Mouse (Mus musculus): ENCODE data around the gene Mpv17l2. TPM values are rescaled to one million over a fixed set of nuclear protein-coding genes. Genes with fewer than 3 reads are reported as not detected.

The Mpv17l2 gene
- polyA plus RNA-seq, 1 experiment from 2014 or later: 46.1 TPM

DNA sequence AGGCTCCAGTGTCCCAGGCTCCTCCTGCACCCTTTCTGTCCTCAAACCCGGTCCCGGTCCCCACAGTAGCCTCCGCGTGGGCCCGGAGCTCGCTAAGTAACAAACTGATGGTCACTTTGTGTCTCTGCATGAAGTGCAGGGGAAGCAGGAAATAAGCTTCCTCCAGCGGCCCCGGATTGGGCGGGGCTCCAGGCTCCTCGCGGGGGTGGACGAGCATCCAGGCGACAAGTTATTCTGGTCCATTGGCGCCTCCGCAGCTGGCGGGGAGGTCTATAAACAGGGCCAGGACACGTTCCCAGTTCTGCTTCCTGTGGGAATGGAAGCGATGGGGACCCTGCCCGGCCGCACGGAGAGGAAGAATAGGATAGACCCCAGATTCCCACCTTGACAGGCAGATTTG, 7.6 kb downstream of the Mpv17l2 start:
- peak overlapping the region; percentile 26 for H3K9ac ChIP-seq
- peaks cover 11% of the 10 kb centered on the region for H3K27me3 ChIP-seq
- 7% methylated on average over 21 of the region's 21 CpGs for WGBS

DNA sequence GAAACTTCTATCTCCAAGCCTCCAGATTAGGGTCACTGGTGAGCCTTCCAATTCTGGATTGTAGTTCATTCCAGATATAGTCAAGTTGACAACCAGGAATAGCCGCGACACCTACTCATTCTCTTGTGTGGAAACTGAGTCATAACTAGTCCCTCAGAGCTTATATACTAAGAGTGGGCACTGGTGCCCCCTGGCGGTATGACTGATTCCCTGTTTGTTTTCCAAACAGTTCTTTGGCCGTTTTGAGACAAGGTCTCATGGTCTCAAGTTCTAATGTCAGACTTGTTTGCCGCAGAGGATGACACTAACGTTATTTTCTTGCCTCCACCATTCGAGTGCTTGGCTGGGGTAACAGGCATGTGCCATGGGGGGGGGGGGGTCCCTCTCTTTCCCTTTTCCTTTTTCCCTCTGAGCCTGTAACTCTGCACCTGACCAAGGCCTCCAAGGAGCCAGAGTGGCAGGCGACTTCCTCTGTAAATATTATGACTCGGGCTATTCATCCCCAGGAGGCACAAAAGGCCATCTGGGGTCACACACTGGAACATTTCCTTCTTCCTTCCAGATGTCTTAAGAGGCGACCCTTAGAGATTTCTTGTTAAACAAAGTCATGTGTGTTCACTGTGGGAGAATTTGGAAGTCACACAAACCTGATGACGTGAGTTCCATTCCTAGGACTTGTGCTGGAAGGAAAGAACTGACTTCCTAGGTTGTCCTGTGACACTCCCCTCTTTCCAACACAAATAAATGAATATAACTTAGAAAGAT, 8.6 kb downstream of the Mpv17l2 start:
- 0 out of 2 replicates have a peak overlapping the region, but pooled peaks have one; percentile 26 for H3K9ac ChIP-seq
- ATAC-seq (replicated peaks; ENCODE audit: low FRiP score): no peak
- H3K36me3 ChIP-seq: peaks cover 14% of the 10 kb centered on the region
- peaks cover 41% of the 10 kb centered on the region for H3K4me1 ChIP-seq
- H3K4me2 ChIP-seq: peak overlapping the region; percentile 54
- no peaks in the 10 kb centered on the region for H3K9me3 ChIP-seq (replicated peaks)
- WGBS: 28% methylated on average over 11 of the region's 11 CpGs
- H3K27me3 ChIP-seq: peaks cover 20% of the 10 kb centered on the region
- H3K27ac ChIP-seq: peak overlapping the region; percentile 87
- no peak overlapping the region for H3K4me3 ChIP-seq (replicated peaks)

More for the DNA sequence above, 7.6 kb downstream of the Mpv17l2 start:
- Histone ChIP-seq H3K9me3 (replicated peaks) (no peaks in the 10 kb centered on the region), H3K36me3 (peaks cover 24% of the 10 kb centered on the region), H3K4me1 (peaks cover 50% of the 10 kb centered on the region), H3K4me2 (peak overlapping the region; percentile 54), H3K4me3 (replicated peaks) (peak overlapping the region; percentile 26), H3K27ac (peak overlapping the region; percentile 87)
- ATAC-seq (replicated peaks; ENCODE audit: low FRiP score): no peak

DNA sequence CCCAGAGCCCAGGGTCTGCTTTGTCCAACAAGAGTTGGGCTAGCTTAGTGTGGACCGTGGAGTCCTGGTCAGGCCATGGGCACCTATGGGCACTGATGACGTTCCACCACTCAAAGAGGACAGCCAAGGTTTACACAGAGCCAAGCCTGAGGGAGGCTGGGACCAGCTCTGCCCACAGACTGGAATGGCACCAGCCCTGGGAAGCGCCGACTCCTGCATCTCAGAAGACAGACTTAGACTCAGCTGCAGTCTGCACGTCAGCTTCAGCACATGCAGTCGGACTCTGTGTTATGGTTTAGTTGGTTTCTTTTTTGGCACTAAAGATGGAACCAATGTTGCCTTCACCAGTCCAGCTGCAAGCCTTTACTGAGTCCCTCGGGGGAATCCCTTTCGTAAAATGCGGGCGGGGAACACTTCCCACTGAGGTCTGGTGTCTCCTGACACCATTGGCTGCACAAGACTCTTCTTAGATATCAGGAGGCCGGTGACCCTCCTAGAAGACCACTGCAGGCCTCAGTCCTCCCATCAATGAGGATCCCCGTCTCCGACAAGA, 10.5 kb downstream of the Mpv17l2 start:
- peaks cover 47% of the 10 kb centered on the region for H3K4me1 ChIP-seq
- H3K4me3 ChIP-seq (replicated peaks): no peak overlapping the region
- H3K27ac ChIP-seq: no peak overlapping the region
- H3K9ac ChIP-seq: no peak overlapping the region
- no peaks in the 10 kb centered on the region for H3K36me3 ChIP-seq
- no peak for ATAC-seq (replicated peaks; ENCODE audit: low FRiP score)
- no peaks in the 10 kb centered on the region for H3K9me3 ChIP-seq (replicated peaks)
- no peak overlapping the region for H3K4me2 ChIP-seq
- 78% methylated on average over 13 of the region's 13 CpGs for whole genome bisulfite sequencing
- H3K27me3 ChIP-seq: peaks cover 40% of the 10 kb centered on the region

DNA sequence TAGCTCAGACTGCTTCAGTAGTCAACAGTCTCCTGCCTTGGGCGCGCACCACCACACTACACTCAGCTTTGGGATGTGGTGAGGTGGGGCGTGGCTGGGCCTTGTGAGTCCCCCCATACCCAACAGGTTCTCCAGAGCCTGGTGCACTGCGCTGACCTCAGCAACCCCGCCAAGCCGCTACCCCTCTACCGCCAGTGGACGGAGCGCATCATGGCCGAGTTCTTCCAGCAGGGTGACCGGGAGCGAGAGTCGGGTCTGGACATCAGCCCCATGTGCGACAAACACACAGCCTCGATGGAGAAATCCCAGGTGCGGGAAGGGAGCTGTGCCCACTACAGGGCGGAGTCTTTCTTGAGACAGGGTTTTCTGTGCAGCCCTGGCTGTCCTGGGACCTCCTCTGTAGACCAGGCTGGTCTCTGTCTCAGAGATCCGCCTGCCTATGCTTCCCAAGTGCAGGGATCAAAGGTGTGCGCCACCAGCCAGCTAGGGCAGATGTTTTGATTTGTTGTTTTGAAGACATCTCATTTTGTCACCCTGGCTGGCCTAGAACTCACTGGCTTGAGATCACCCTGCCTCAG, 11.6 kb downstream of the Mpv17l2 start:
- no peaks in the 10 kb centered on the region for H3K9me3 ChIP-seq (replicated peaks)
- H3K9ac ChIP-seq: no peak overlapping the region
- no peaks in the 10 kb centered on the region for H3K36me3 ChIP-seq
- H3K4me2 ChIP-seq: no peak overlapping the region
- H3K4me3 ChIP-seq (replicated peaks): no peak overlapping the region
- peaks cover 50% of the 10 kb centered on the region for H3K27me3 ChIP-seq
- no peak overlapping the region for H3K27ac ChIP-seq
- ATAC-seq (replicated peaks; ENCODE audit: low FRiP score): no peak
- 83% methylated on average over 19 of the region's 19 CpGs for WGBS
- H3K4me1 ChIP-seq: peaks cover 51% of the 10 kb centered on the region

DNA sequence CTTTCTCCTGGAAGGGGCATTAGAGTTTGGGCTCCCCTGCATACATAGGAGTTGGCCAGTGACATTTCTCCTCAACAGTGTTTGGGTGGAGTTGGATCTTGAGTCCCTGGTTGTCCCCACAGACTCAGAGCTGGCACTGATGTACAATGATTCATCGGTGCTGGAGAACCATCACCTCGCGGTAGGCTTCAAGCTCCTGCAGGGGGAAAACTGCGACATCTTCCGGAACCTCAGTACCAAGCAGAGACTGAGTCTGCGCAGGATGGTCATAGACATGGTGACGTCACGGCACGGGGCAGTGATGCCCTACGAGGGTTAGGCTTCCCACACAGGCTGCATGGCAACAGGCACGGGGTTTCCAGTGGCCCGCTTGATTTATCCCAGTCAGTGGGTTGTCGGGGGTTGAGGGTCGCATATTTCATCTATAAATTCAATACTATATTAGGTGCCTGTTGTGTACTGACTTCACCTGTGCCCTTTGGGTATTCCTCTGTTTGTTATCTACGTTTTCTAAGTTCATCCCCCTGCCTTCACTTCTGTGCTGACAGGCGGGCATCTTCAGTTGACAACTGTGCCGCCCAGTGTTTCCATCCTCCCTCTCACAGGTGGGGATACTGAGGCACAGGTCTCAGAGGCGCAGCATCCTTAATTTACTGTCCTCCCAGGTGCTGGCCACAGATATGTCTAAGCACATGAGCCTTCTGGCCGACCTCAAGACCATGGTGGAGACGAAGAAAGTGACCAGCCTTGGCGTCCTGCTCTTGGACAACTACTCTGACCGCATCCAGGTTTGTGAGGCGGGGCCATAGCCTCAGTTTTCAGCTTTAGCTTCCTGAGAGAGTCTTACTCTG, 12.3 kb downstream of the Mpv17l2 start:
- 87% methylated on average over 23 of the region's 23 CpGs for WGBS

DNA sequence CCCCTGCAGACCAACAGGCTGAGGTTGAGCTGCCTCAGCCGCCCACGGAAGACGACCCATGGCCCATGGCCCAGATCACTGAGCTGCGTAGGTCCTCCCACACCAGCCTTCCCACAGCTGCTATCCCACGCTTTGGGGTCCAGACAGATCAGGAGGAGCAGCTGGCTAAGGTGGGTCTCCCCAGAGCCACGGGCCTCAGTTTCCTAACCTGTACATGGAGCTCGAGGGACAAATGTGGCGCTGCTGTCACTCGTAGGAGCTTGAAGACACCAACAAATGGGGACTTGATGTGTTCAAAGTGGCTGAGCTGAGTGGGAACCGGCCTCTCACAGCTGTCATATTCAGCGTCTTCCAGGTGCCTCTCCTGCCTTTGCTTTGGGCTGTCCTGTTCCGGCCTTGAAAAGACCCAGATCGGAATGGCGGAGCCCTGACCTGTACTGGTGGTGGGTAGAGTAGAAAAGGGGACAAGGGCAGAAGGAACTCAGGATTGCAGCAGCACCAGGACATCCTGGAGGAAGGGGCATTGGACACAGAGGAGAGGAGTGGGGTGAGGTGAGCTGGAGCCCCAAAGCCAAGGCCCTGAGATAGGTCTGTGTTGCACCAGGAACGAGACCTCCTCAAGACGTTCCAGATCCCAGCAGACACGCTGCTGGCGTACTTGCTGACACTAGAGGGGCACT, 13.4 kb downstream of the Mpv17l2 start:
- H3K4me3 ChIP-seq (replicated peaks): no peak overlapping the region
- WGBS: 70% methylated on average over 18 of the region's 18 CpGs
- H3K27me3 ChIP-seq: peaks cover 69% of the 10 kb centered on the region
- H3K4me1 ChIP-seq: peaks cover 51% of the 10 kb centered on the region
- no peak overlapping the region for H3K9ac ChIP-seq
- H3K4me2 ChIP-seq: no peak overlapping the region
- no peaks in the 10 kb centered on the region for H3K9me3 ChIP-seq (replicated peaks)
- no peak for ATAC-seq (replicated peaks; ENCODE audit: low FRiP score)
- no peaks in the 10 kb centered on the region for H3K36me3 ChIP-seq
- no peak overlapping the region for H3K27ac ChIP-seq

More for the DNA sequence above, 12.3 kb downstream of the Mpv17l2 start:
- H3K4me2 ChIP-seq: no peak overlapping the region
- H3K27me3 ChIP-seq: peaks cover 57% of the 10 kb centered on the region
- no peak overlapping the region for H3K27ac ChIP-seq
- no peak overlapping the region for H3K4me3 ChIP-seq (replicated peaks)
- H3K9ac ChIP-seq: no peak overlapping the region
- H3K9me3 ChIP-seq (replicated peaks): no peaks in the 10 kb centered on the region
- ATAC-seq (replicated peaks; ENCODE audit: low FRiP score): no peak
- peaks cover 51% of the 10 kb centered on the region for H3K4me1 ChIP-seq
- no peaks in the 10 kb centered on the region for H3K36me3 ChIP-seq

DNA sequence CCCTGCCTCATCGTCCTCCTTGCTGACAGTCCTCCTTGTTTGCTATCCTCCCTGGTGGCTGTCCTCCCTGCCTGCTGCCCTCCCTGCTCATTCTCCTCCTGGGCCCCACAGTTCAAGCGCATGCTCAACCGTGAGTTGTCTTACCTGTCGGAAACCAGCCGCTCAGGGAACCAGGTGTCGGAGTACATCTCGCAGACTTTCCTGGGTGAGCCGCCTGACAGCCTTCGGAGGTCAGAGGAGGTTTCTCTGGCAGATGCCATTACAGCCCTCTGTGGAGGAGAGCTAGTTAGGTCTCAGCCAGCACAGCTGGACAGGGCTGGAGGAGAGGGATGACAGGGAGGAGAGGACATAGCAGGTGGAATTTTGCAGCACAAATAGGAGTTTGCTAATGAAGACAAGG, 14.1 kb downstream of the Mpv17l2 start:
- H3K4me2 ChIP-seq: no peak overlapping the region
- ATAC-seq (replicated peaks; ENCODE audit: low FRiP score): no peak
- peaks cover 75% of the 10 kb centered on the region for H3K27me3 ChIP-seq
- no peak overlapping the region for H3K27ac ChIP-seq
- no peak overlapping the region for H3K4me3 ChIP-seq (replicated peaks)
- H3K9me3 ChIP-seq (replicated peaks): no peaks in the 10 kb centered on the region
- peaks cover 53% of the 10 kb centered on the region for H3K4me1 ChIP-seq
- 54% methylated on average over 9 of the region's 9 CpGs for WGBS
- H3K36me3 ChIP-seq: no peaks in the 10 kb centered on the region
- H3K9ac ChIP-seq: no peak overlapping the region

DNA sequence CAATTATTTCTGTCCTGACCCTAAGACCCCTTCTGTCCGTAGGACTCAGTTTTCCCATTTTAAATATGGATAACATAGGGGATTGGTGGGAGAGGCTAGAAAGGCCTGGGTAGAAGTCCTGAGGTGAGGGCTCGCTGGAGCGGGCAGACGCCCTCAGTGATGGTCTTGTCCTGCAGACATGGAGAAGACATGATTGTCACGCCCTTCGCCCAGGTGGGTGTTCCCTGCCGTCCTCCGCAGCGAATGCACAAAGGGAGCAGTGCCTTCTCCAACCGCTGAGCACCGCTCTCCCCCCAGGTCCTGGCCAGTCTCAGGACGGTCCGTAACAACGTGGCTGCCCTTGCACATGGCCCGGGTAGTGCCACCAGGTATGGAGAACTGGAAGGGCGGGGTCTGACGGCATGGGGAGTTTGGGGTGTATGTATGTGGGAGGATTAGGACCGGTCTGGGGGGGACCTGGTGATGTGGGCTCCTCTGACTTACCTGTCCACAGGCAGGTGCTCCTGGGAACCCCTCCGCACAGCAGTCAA, 15.0 kb downstream of the Mpv17l2 start:
- peaks cover 83% of the 10 kb centered on the region for H3K27me3 ChIP-seq
- H3K4me2 ChIP-seq: no peak overlapping the region
- no peak overlapping the region for H3K9ac ChIP-seq

DNA sequence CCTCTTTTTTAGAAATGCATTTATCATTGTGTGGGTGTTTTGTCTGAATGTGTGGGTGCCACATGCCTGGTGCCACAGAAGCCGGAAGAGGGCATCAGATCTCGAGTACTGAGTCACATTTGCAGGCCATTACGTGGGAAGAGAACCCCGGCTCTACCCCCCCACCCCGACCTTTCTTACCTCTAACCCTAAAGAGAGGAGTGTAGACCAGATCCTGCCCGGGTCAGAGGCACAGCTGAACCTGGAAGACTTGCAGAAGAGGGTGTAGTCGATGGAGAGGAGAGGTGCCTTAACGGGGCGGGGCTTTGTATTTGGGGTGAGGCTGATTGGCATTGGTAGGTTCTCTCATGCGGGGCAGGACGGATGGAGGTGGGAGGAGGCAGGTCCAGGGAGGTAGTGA, 15.9 kb downstream of the Mpv17l2 start:
- no peak overlapping the region for H3K27ac ChIP-seq
- 49% methylated on average over 11 of the region's 11 CpGs for WGBS
- no peak overlapping the region for H3K4me3 ChIP-seq (replicated peaks)
- no peak overlapping the region for H3K9ac ChIP-seq
- no peaks in the 10 kb centered on the region for H3K36me3 ChIP-seq
- peak overlapping the region; percentile 66 for H3K4me2 ChIP-seq
- peaks cover 90% of the 10 kb centered on the region for H3K27me3 ChIP-seq
- ATAC-seq (replicated peaks; ENCODE audit: low FRiP score): no peak
- H3K9me3 ChIP-seq (replicated peaks): no peaks in the 10 kb centered on the region
- H3K4me1 ChIP-seq: peaks cover 55% of the 10 kb centered on the region

More for the DNA sequence above, 15.0 kb downstream of the Mpv17l2 start:
- Histone ChIP-seq H3K4me3 (replicated peaks) (no peak overlapping the region), H3K27ac (no peak overlapping the region), H3K36me3 (no peaks in the 10 kb centered on the region), H3K9me3 (replicated peaks) (no peaks in the 10 kb centered on the region), H3K4me1 (peaks cover 55% of the 10 kb centered on the region)
- ATAC-seq (replicated peaks; ENCODE audit: low FRiP score): 0 out of 2 replicates have a peak, but pooled peaks have one; percentile 9
- WGBS: 55% methylated on average over 19 of the region's 19 CpGs

DNA sequence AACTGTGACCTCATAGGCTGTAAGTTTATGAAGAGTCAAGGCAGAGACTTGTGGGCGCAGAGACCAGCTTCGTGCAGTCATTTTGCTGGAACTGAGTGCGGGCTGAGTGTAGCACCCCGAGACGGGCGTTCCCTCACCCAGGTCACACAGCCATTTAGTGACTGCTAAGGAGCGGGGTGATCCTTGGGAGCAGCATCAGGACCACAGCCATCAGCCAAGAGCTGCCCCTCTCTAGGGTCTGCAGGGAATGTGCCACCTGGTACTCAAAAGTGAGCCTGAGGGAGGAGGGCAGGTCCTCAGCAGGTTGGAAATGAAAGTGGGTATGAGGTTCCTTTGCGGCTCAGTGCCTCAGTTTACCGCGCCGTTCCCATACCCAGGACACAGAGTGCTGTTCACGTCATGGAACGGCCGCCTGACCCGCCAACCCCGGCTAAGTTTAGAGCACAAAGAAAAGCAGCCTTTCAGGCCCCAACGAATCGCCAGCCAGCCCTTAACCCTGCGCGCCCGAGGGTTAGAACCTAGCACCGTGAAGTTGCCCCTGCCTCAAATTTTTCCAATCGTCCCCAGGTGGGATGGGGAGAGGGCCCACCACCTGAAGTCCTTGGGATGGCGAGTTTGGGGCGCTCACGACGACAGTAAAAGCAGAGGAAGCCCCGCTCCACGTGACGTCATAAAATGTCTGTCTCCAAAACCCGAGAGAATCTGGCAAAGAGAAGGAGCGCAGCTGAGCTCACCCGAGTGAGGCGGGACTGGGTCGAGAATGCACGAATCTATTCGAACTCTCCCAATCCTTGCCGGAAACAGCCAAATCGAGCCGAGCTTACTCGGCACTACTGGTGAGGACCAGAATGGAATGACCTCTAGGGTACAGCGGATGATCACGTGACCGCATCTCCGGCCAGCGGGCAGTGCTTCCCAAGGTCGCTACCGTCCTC, 16.8 kb downstream of the Mpv17l2 start:
- WGBS: 5% methylated on average over 48 of the region's 48 CpGs
- peaks cover 55% of the 10 kb centered on the region for H3K4me1 ChIP-seq
- no peak overlapping the region for H3K27ac ChIP-seq
- no peaks in the 10 kb centered on the region for H3K36me3 ChIP-seq
- no peaks in the 10 kb centered on the region for H3K9me3 ChIP-seq (replicated peaks)
- H3K4me2 ChIP-seq: peak overlapping the region; percentile 66
- peaks cover 86% of the 10 kb centered on the region for H3K27me3 ChIP-seq
- peak overlapping the region; percentile 34; the same call in 1 of the 2 replicates for H3K9ac ChIP-seq
- peak overlapping the region; percentile 36 for H3K4me3 ChIP-seq (replicated peaks)
- no peak for ATAC-seq (replicated peaks; ENCODE audit: low FRiP score)

Measured in kidney, embryonic 15.5 days (tissue).